In the genomic region with DNA sequence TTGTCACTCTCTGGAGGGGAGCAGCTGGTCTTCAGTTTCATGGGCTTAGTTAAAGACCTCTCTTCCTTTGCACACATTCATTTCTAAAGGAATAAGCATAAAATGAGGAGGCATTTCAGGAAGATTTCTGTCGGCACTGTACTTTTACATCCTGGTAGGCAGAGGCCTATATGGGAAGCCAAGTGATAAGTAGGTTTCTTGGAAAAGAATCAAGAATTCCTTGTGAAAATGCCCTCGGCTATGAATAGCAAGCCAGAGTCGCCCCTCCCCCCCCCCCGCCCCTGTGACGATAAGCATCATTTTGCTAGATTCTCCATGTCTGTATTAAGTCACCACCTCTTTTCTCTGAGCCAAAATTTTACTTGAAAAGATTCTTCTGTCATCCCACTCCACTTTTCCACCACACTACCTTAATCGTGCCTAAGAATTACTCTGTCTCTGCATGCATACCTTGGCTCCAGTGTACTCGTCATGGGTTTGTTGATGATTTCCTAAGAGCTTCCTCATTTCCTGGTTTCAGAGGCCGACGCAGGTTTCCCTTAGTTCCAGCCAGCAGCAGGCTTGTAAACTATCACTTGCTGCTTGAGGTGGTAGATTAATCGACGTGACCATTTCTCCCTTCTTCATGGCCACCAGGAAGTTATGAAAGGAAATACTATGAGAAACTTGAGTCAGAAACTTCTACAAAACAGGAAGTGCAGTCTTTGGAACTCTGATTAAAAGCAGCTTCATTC, we compare ENCODE assay signal across 11 mouse cellular contexts. TPM values are rescaled to one million over a fixed set of nuclear protein-coding genes. Genes with fewer than 3 reads are reported as not detected.
DNase-seq lines count a peak whose midpoint lies in the region; ATAC-seq and TF ChIP-seq lines count a peak whose summit lies in the region.
"Had no signal": no experiment of that assay in that cellular context is flagged by ENCODE, and none has a peak within 500 bp of the region (broad histone marks: within the 10 kb centered on the region; RNA-seq: fewer than 3 reads in every experiment).

No protein-coding gene starts in this region.

- H3K36me3 ChIP-seq in lung, embryonic 14.5 days (ENCODE audit: insufficient read depth) = no peaks in the 10 kb centered on the region
- no peaks in the 10 kb centered on the region for H3K36me3 ChIP-seq in stomach, postnatal 0 days (ENCODE audit: control insufficient read depth, insufficient read depth, low read length)
- H3K36me3 ChIP-seq: embryonic facial prominence, embryonic 13.5 days; liver, embryonic 15.5 days; neural tube, embryonic 12.5 days had no signal

- no peaks in the 10 kb centered on the region for H3K27me3 ChIP-seq in lung, embryonic 14.5 days (ENCODE audit: insufficient read depth, low read length)
- no peaks in the 10 kb centered on the region for H3K27me3 ChIP-seq in stomach, postnatal 0 days (ENCODE audit: control insufficient read depth, insufficient read depth, low read length)
- H3K27me3 ChIP-seq: embryonic facial prominence, embryonic 13.5 days; liver, embryonic 15.5 days; neural tube, embryonic 12.5 days had no signal

- no peak for DNase-seq in lung, adult 2 months
- DNase-seq in lung, postnatal 10 days = no peak
- DNase-seq in lung, embryonic 14.5 days = no peak
- DNase-seq in stomach, postnatal 0 days (ENCODE audit: low spot score) = peak; percentile 13
- DNase-seq in layer of hippocampus, adult 2 months (ENCODE audit: low spot score in 2 of 2) = no peak
- DNase-seq in gastrocnemius, adult 8-10 months (ENCODE audit: low spot score in 2 of 2) = no peak

- H3K4me2 ChIP-seq in lung, embryonic 14.5 days = no peak overlapping the region
- no peak overlapping the region for H3K4me2 ChIP-seq in stomach, postnatal 0 days (replicated peaks; ENCODE audit: low read depth)
- H3K4me2 ChIP-seq: embryonic facial prominence, embryonic 13.5 days; liver, embryonic 15.5 days; neural tube, embryonic 12.5 days had no signal

- H3K4me3 ChIP-seq in lung, adult 2 months (replicated peaks; ENCODE audit: extremely low read depth, low read depth, low read length) = peak overlapping the region; percentile 10
- no peak overlapping the region for H3K4me3 ChIP-seq in lung, embryonic 14.5 days (ENCODE audit: low read depth, low read length)
- no peak overlapping the region for H3K4me3 ChIP-seq in stomach, postnatal 0 days (ENCODE audit: low read depth, low read length)
- H3K4me3 ChIP-seq in layer of hippocampus, adult 2 months = no peak overlapping the region
- H3K4me3 ChIP-seq: embryonic facial prominence, embryonic 13.5 days; liver, embryonic 15.5 days; neural tube, embryonic 12.5 days had no signal

- peaks cover 2% of the 10 kb centered on the region for H3K4me1 ChIP-seq in lung, adult 2 months (ENCODE audit: control insufficient read depth, insufficient read depth, low read length)
- no peaks in the 10 kb centered on the region for H3K4me1 ChIP-seq in lung, embryonic 14.5 days (ENCODE audit: insufficient read depth)
- no peaks in the 10 kb centered on the region for H3K4me1 ChIP-seq in stomach, postnatal 0 days (replicated peaks; ENCODE audit: control insufficient read depth, insufficient read depth)
- H3K4me1 ChIP-seq: embryonic facial prominence, embryonic 13.5 days; liver, embryonic 15.5 days; neural tube, embryonic 12.5 days had no signal

- no peak overlapping the region for H3K9ac ChIP-seq in lung, embryonic 14.5 days
- H3K9ac ChIP-seq in stomach, postnatal 0 days (ENCODE audit: low read length) = no peak overlapping the region
- H3K9ac ChIP-seq: embryonic facial prominence, embryonic 13.5 days; liver, embryonic 15.5 days; neural tube, embryonic 12.5 days had no signal

- no peak for TF ChIP-seq POLR2A in lung, adult 2 months (IDR thresholded peaks at IDR 0.05; ENCODE audit: borderline replicate concordance, extremely low read depth, low read depth, low read length)

- peak overlapping the region; percentile 54; the same call in 1 of the 2 replicates for H3K27ac ChIP-seq in lung, embryonic 14.5 days (ENCODE audit: low read depth)
- H3K27ac ChIP-seq in stomach, postnatal 0 days (replicated peaks) = 0 out of 2 replicates have a peak overlapping the region, but pooled peaks have one; percentile 35
- no peak overlapping the region for H3K27ac ChIP-seq in layer of hippocampus, adult 2 months
- H3K27ac ChIP-seq: embryonic facial prominence, embryonic 13.5 days; liver, embryonic 15.5 days; neural tube, embryonic 12.5 days had no signal

- TF ChIP-seq CTCF in lung, adult 2 months (IDR thresholded peaks at IDR 0.05; ENCODE audit: insufficient read depth, low read length) = no peak
- no peak for TF ChIP-seq CTCF in lung, embryonic 14.5 days (IDR thresholded peaks at IDR 0.05; ENCODE audit: low read depth)
- TF ChIP-seq CTCF in stomach, postnatal 0 days (IDR thresholded peaks at IDR 0.05; ENCODE audit: low read depth) = no peak
- no peak for TF ChIP-seq CTCF in layer of hippocampus, adult 2 months (conservative IDR thresholded peaks at IDR 0.05)

- peak; percentile 98 for ATAC-seq in granulocyte monocyte progenitor cell, adult 5-6 weeks (replicated peaks; ENCODE audit: poor library complexity, severe bottlenecking)
- ATAC-seq in lung, embryonic 14.5 days (ENCODE audit: insufficient read depth) = no peak
- no peak for ATAC-seq in stomach, postnatal 0 days (ENCODE audit: low FRiP score, low TSS enrichment)
- no peak for ATAC-seq in megakaryocyte-erythroid progenitor cell, adult 5-6 weeks (replicated peaks; ENCODE audit: low FRiP score, low TSS enrichment, poor library complexity, severe bottlenecking)

- TF ChIP-seq EP300 in stomach, postnatal 0 days (optimal IDR thresholded peaks at IDR 0.05) = no peak

- 43% methylated on average over 11 of the region's 11 CpGs for WGBS in lung, adult 2 months
- 55% methylated on average over 10 of the region's 11 CpGs for WGBS in lung, embryonic 14.5 days
- WGBS in stomach, postnatal 0 days = 61% methylated on average over 11 of the region's 11 CpGs

- no peaks in the 10 kb centered on the region for H3K9me3 ChIP-seq in lung, embryonic 14.5 days (ENCODE audit: low read depth, low read length)
- no peaks in the 10 kb centered on the region for H3K9me3 ChIP-seq in stomach, postnatal 0 days (ENCODE audit: control insufficient read depth, low read length)
- H3K9me3 ChIP-seq: embryonic facial prominence, embryonic 13.5 days; liver, embryonic 15.5 days; neural tube, embryonic 12.5 days had no signal

RNA-seq across cellular contexts. Expression of gene Il13ra1, which starts 17.3 kb away (rescaled TPM):
- polyA plus RNA-seq in lung, adult 2 months (2012; rRNA removed) = 5.4 and 7.8 TPM in 2 replicates
- 1.0 TPM in 1 of 2 replicates, not detected in the other for total RNA-seq in granulocyte monocyte progenitor cell, adult 5-6 weeks (2014; fragmentation: Nextera tagmentation)
- total RNA-seq in granulocyte monocyte progenitor cell, adult 5-6 weeks (2017) = 0.26 and 0.47 TPM in 2 replicates
- 30.6 and 35.3 TPM in 2 replicates for polyA plus RNA-seq in lung, embryonic 14.5 days (2014; fragmentation: Nextera tagmentation; extraction: Ambion mirVana)
- 20.7 and 22.8 TPM in 2 replicates for polyA plus RNA-seq in stomach, postnatal 0 days (2015; fragmentation: Nextera tagmentation; extraction: Ambion mirVana)
- total RNA-seq in layer of hippocampus, adult 2 months (2021) = 1 to 10 TPM; 3.4 to 4.6 TPM
- 1 to 10 TPM in 3 of 4 experiments, under 1 TPM in 1; 0.90 to 1.7 (median 1.2) TPM for total RNA-seq in gastrocnemius, adult 8-10 months (2022)
- not detected in 2 replicates for total RNA-seq in megakaryocyte-erythroid progenitor cell, adult 5-6 weeks (2014; fragmentation: Nextera tagmentation)
- total RNA-seq in megakaryocyte-erythroid progenitor cell, adult 5-6 weeks (2017) = not detected in 2 replicates
